Mouse (Mus musculus) kidney, postnatal 14 days (tissue): ENCODE measurements around the gene Foxa3.
"Not testable (repeated sequence)": the region's sequence is repeated elsewhere in the genome, so short reads cannot be mapped to it uniquely, and the experiment has no call there.

ENCODE experiments used
- DNase-seq: peaks from one replicate; pipeline ENCODE4 v3.0.0; 2022; ENCODE audit warnings: mixed read lengths

Gene Foxa3

DNA sequence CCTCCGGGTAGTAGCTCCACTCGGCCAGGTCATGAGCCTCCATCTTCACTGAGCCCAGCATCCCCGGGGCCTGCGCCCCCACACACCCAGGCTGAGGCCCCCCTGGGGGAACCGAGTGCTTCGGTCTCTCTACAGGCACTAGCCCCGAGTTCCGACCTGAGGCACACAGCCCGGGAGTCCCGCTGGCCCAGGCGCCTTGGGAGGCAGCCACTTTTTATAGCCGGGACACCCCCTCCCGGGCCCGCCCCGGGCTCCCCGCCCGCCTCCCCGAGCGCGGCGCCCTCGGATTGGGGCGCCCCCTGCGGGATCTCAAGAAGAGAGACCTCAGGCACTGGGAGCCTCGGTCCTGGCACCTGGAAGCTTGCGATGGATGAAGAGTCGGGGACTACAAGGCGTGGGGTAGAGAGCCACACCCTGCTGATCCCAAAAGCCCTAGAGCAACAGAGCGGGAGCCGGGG is at the start of gene Foxa3:
Gene Foxa3, minus strand, starts transcription at position 182 of the 458 bp plus-strand sequence.
- DNase-seq = peak; percentile 60

- DNase-seq = not testable (repeated sequence)
Measured at GRCm38 (mm10) chr7:19071024-19071423, 47.7 kb upstream of the Foxa3 start.

DNA sequence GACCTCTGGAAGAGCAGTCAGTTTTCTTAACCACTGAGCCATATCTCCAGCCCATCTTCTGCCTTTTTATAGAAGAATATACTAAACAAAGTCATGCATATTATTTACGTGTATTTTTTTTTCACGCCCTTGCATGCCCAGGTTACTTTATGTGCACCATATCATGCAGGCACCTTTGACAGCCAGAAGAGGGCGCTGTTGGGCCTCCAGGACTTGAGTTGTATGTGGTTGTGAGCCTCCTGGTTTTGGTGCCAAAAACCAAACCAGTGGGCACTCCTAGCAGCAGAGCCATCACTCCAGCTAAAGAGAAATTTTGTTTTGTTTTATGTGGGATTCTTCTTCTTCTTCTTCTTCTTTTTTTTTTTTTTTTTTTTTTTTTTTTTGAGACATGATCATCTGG is 46.2 kb upstream of the Foxa3 start:
- DNase-seq = no peak

DNA sequence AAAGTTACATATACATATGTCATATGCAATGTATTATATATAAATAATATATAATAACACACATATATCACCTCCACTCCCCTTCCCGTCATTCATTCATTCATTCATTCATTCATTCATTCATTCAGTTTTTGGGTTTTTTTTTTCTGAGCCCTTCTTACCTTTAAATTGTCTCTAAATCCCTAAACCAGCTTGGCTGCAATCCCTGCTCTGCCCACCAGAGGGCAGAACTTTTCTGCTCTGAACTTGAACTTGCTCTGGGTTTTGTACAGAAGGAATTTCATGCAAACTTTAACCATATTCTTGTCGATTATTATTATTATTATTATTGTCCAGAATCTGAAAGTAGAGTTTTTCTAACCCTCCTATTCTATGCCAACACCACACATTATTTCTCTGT is 45.4 kb upstream of the Foxa3 start:
- peak; percentile 78 for DNase-seq

DNA sequence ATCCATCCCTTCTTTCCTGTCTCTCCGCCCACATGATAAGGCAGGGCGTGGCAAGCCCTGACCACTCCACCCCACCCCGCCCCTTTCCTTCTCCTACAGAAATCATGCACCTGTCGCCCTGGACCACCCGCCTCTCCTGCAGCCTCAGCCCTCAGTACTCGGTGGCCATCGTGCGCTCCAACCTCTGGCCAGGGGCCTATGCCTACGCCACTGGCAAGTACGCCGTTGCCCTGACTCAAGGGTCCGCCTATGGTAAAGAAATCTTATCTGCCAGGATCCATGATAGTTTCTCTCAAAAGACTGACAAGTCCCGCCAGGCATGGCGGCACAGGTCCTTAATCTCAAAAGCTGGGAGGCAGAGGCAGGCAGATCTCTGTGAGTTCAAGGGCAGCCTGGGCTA is 44.6 kb upstream of the Foxa3 start:
- no peak for DNase-seq

GRCm38 (mm10) chr7:19067063-19067462 is 43.7 kb upstream of the Foxa3 start:
- DNase-seq = no peak

DNA sequence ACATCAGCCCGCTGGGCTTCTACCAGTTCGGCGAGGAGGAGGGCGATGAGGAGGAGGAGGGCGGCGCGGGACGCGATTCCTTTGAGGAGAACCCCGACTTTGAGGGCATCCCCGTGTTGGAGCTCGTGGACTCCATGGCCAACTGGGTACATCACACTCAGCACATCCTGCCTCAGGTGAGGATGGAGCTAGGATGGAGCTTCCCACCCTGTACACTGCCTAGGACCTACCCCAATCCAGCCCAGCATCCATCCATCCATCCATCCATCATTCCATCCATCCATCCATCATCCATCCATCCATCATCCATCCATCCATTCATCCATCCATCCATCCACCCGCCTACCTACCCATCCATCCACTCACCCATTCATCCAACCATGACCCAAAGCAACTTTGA is 42.6 kb upstream of the Foxa3 start:
- no peak for DNase-seq

DNA sequence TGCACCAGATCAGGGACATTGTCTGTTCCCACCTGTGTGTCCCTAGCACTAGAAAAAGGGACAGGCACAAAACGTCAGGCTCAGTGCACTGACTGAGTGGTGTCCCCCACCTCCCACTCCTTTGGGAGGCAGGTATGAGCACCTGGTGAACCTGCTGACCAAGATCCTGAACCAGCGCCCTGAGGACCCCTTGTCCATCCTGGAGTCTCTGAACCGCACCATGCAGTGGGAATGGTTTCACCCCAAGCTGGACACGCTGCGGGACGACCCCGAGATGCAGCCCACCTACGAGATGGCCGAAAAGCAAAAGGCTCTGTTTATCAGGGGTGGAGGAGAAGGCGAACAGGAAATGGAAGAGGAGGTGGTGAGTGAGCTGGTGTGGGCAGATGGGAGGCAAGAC is 34.1 kb upstream of the Foxa3 start:
- no peak for DNase-seq

GRCm38 (mm10) chr7:19055108-19055507 is 31.8 kb upstream of the Foxa3 start:
- DNase-seq = no peak

DNA sequence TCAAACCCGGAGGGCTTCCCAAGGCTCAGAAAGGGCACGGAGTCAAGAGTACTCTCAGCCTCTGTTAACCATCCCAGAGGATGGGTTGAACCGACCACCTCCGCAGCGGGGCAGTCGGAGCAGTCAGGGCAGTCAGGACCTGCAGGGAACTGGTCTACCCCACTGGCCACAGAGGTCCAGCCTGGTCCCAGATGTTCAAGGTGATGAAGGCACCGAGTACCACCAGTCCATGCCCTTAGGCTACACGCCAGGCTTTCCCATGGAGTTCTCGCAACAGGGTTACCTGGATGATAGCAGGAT is 31.4 kb upstream of the Foxa3 start:
- no peak for DNase-seq

DNA sequence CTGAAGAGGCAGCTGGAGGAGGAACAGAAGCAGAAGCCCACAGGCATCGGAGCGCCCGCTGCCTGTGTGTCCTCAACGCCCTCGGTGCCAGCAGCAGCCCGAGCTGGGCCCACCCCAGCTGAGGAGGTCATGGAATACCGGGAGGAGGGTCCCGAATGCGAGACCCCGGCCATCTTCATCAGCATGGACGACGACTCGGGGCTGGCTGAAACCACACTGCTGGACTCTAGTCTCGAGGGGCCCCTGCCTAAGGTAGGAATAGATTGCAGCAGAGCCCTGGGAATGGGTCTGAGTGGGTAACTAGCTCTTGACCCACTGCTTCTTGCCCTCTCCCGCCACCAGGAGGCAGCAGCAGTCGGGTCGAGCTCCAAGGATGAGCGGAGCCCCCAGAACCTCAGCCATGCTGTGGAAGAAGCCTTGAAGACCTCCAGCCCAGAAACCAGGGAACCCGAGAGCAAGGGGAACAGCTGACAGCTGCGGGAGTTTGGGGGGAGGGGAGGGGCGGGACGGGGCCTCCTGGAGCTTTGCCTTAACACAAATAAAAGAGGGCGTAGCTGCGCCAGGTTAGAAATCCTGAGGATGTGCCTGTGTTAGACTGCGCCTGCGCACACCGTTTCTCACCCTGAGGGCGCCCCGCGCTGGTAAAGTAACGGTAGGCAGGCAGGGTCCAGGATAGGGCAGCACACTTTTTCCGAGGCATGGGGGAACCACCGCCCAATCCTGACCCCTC is 30.9 kb upstream of the Foxa3 start, which contains the start of gene Rsph6a:
Gene Rsph6a, plus strand, starts transcription at position 644 of the 730 bp plus-strand sequence.
- DNase-seq = peak; percentile 41

GRCm38 (mm10) chr7:19053136-19053532 is 29.8 kb upstream of the Foxa3 start:
- DNase-seq = no peak

DNA sequence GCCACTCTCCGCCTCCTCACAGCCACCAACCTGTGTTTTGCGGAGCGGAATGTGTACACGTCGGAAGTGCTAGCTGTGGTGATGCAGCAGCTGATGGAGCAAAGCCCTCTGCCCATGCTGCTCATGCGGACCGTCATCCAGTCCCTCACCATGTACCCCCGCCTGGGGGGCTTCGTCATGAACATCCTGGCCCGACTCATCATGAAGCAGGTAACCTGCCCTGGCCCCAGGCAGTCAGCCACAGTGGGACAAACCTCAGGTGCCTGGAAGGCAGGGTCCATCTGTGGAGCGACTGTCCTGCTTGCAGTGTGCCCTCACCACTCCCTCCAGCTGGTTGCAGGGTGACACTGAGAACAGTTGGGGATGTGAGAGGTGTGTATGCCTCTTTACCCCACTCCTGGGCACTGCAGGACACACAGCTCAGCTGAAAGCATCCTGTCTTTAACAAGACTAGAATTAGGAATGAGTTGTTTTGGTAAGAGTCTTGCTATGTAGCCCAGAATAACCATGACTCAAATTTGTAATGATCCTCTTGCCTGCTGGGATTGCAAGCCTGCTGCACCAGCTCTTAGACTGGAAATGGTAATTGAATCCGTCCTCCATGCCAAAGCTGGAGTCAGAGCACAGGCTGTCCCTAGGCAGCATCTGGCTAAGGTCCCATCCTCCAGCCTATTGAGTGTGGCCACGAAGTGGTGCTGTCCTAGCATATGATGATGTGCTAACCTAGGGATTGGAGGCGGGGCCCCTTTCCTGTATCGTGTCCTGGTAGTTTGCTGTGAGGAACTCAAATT is 29.2 kb upstream of the Foxa3 start:
- no peak for DNase-seq

GRCm38 (mm10) chr7:19051161-19051560 is 27.8 kb upstream of the Foxa3 start:
- no peak for DNase-seq

DNA sequence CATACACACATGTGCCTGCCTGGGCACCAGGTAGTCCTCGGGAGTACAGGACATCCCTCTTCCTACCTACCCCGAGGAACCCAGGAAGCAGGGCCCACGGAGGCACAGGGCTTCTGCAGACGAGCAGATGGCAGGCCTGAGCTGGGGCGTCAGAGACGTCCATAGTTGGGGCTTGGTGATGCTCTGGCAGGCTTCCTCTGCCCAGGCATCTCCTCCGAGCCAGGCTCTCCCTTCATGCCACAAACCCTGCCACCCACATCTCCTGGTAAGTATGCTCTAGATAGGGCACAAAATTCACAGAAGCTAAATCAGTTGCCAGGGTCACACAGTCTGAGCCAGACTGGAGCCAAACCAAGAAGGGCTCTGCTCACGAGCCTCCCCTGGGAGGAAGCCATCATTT is 26.8 kb upstream of the Foxa3 start:
- no peak for DNase-seq

DNA sequence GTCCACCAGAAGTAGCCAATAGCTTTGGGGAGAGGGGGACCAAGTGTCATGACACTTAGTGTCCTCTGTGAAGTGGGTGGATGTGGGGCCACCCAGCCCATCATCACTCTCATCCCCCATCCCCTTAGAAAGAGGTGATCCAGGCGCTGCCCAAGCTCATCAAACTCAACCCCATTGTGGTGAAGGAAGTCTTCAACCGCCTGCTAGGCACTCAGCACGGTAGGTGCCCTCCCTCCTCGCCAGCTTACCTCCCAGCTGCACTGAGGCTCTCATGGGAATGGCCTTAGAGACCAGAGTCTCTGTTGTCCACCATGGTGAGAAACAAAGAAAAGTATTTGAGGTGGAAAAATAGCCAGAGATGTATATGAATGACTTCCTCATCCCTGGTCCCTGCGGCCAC is 25.9 kb upstream of the Foxa3 start:
- DNase-seq = no peak

- DNase-seq = no peak
Measured at GRCm38 (mm10) chr7:19048006-19048527, 24.7 kb upstream of the Foxa3 start.

DNA sequence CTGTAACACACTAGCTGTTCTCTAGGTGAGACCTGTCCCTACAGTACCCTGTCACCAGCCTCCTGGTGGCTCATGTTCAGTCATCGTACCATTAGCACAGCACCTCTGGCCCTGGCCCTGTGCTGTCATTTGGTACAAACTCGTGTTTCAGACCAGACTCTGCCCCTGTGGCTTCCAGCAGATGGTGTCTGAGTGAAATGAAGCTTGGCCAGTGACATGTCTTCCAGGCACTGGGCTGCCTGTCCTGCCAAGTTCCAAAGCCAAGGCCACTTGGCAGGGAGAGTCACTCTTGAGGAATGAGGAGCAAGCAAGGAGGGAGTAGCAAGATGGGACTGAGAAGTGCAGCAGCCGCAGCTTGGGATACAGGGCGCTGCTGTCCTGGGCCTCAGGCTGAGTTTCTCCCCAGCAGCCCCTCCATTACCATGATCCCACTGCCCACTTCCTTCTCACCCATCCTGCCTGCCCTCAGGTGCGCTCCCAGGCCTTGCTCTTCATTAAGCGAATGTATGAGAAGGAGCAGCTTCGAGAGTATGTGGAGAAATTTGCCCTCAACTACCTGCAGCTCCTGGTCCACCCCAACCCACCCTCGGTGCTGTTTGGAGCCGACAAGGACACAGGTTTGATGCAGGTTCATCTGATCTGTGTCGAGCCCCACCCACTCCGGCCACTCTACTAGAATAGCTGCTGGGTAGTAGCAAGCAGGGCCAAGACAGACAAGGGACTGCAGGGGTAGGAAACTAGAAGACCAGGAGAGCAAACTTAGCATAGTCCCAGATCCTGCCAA is 23.1 kb upstream of the Foxa3 start:
- DNase-seq = no peak

DNA sequence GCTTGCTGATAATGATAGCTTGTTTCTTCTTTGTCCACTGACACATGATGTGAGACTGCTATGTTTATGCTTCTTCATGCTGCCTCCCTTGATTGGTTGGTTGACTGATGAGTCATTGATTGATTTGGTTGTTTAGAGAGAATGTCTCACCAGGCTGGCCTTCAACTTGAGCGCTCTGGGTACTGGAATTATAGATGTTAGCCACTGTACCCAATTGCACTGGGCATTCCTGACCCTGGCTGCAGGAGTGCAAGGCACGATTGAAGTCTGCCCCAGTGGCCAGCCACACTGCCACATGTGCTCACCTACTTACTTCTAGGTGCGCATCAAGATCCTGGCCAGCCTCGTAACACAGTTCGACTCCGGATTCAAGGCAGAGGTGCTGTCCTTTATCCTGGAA is 21.3 kb upstream of the Foxa3 start:
- no peak for DNase-seq

DNA sequence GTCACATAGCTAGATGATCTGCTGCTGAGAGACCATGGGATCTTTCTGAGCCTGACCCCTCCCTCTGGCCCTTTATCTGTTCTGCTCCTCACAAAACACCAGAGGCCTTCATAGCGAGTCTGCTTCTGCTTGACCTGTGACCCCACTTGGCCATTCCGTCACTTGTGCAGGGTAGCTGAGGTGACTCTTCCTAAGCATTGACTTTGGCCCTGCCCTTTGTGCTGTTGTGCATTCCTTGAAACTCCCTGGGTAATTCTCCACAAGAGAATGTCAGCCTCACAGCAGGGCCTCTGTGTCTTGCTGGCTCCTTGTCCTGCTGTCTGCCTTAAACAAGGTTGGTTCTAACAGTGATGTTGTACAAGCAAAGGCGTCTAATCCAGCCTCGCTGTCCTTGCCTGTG is 8.3 kb upstream of the Foxa3 start:
- DNase-seq = no peak

GRCm38 (mm10) chr7:19029084-19029653 is 5.8 kb upstream of the Foxa3 start:
- DNase-seq = peak; percentile 68

GRCm38 (mm10) chr7:19028067-19028466 is 4.7 kb upstream of the Foxa3 start:
- no peak for DNase-seq
